Mouse (Mus musculus): ENCODE data around the gene Rab3gap1.

DNA sequence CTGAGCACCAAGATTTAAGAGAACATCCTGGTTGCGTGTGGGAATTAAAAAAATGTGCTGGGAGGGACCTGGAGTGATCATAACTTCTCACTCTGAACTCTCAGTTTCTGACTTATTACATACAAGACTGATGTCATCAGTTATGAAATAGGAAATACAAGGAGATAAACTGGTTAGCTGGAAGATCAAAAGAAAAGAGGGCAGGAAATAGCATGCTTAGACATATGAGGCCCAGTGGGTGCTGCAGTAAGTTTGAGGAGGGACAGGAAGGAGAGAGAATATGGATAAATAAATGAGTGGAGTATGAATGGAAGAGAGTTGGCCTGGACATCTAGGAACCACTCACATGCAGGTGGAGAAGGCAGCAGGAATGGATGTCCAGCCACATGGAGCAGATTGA is 109.6 kb downstream of the Rab3gap1 start:
- TF ChIP-seq EP300 (IDR thresholded peaks at IDR 0.05; ENCODE audit: insufficient read depth, low read depth, low read length) (no peak), CTCF (IDR thresholded peaks at IDR 0.05) (no peak), POLR2A (IDR thresholded peaks at IDR 0.05; ENCODE audit: insufficient read depth, low read depth, low read length) (no peak)

Data from heart, adult 2 months (tissue).